Mouse (Mus musculus) forebrain, postnatal 0 days (tissue): ENCODE measurements around the gene Clec16a. TPM values are rescaled to one million over a fixed set of nuclear protein-coding genes. Genes with fewer than 3 reads are reported as not detected.
A peak's percentile ranks its signal among the peaks of the same experiment; 100 is the strongest.

Experiments
- ATAC-seq: fragments of 200-750 bp; cut with Nextera tagmentation; 2 replicates; pipeline ENCODE4 v1.8.0; 2017; ENCODE audit warnings: mild to moderate bottlenecking, moderate library complexity
- DNase-seq: peaks from one replicate; pipeline ENCODE4 v3.0.0-alpha.2; 2015
- H3K27ac ChIP-seq: fragments of 300-500 bp; sonication (generic); 2 replicates; pipeline ENCODE4 v1.5.1; 2014; ENCODE audit warnings: low read depth, mild to moderate bottlenecking, antibody characterized with exemption, low read length, moderate library complexity, mixed read lengths
- H3K27me3 ChIP-seq: fragments of 300-500 bp; sonication (generic); 2 replicates; pipeline ENCODE4 v1.6.1; 2014; ENCODE audit warnings: mild to moderate bottlenecking, low read length, mixed read lengths; ENCODE audit not compliant: insufficient read depth
- H3K36me3 ChIP-seq: fragments of 300-500 bp; sonication (generic); 2 replicates; pipeline ENCODE4 v1.6.1; 2014; ENCODE audit warnings: mild to moderate bottlenecking, moderate library complexity; ENCODE audit not compliant: insufficient read depth
- H3K4me1 ChIP-seq: fragments of 300-500 bp; sonication (generic); 2 replicates; pipeline ENCODE4 v1.6.1; 2014; ENCODE audit warnings: antibody characterized with exemption; ENCODE audit not compliant: insufficient read depth
- H3K4me2 ChIP-seq: fragments of 300-500 bp; sonication (generic); 2 replicates; pipeline ENCODE4 v1.6.1; 2014; ENCODE audit warnings: low read depth, mild to moderate bottlenecking, moderate library complexity
- H3K4me3 ChIP-seq: fragments of 300-500 bp; sonication (generic); 2 replicates; pipeline ENCODE4 v1.5.1; 2014; ENCODE audit warnings: low read depth, low read length, mixed read lengths
- H3K9ac ChIP-seq: fragments of 300-500 bp; sonication (generic); 2 replicates; pipeline ENCODE4 v1.6.1; 2014; ENCODE audit warnings: mild to moderate bottlenecking
- H3K9me3 ChIP-seq: fragments of 300-500 bp; sonication (generic); 2 replicates; pipeline ENCODE4 v1.6.1; 2016; ENCODE audit warnings: low read length
- CTCF ChIP-seq: sonication (generic); IDR thresholded peaks from 2 replicates; pipeline ENCODE4 v1.5.1; 2016; ENCODE audit warnings: antibody characterized with exemption, control low read depth, low read depth
- WGBS: fragments of 180-500 bp; shearing (Covaris S2); extraction: QIAGEN DNeasy Blood & Tissue Kit; methylation state at CpG from one replicate; pipeline ENCODE4 v1.1.7; 2014; 5-methylcytosine and 5-hydroxymethylcytosine counted together
- polyA plus RNA-seq: library from polyadenylated mRNA; unstranded; fragments of >200 nt; fragmentation: Nextera tagmentation; extraction: Ambion mirVana; gene quantifications from 2 replicates; pipeline ENCODE4 v1.2.1, GENCODE M21; 2015
- total RNA-seq: library from RNA; depleted of rRNA; stranded (reverse); fragments of >200 nt; gene quantifications from 2 replicates; pipeline ENCODE4 v1.2.3, GENCODE M21; 2014

Clec16a gene
- total and polyA plus RNA-seq, 2 experiments from 2014 or later = 52.3 to 65.8 TPM

- no peaks in the 10 kb centered on the region for H3K9me3 ChIP-seq
- H3K4me2 ChIP-seq = no peak overlapping the region
- H3K27me3 ChIP-seq = no peaks in the 10 kb centered on the region
- ATAC-seq = no peak
- no peaks in the 10 kb centered on the region for H3K36me3 ChIP-seq
- TF ChIP-seq CTCF = no peak
- DNase-seq = no peak
- WGBS = 77% methylated on average over 5 of the region's 5 CpGs
- no peak overlapping the region for H3K9ac ChIP-seq
- no peak overlapping the region for H3K4me3 ChIP-seq
- H3K4me1 ChIP-seq = no peaks in the 10 kb centered on the region
- H3K27ac ChIP-seq = no peak overlapping the region
These were observed 217.5 kb downstream of the Clec16a start for GRCm38 (mm10) chr16:10762569-10763180.

GRCm38 (mm10) chr16:10763540-10764264 lies 218.6 kb downstream of the Clec16a start:
- H3K27ac ChIP-seq = no peak overlapping the region
- no peak overlapping the region for H3K4me2 ChIP-seq
- H3K9ac ChIP-seq = no peak overlapping the region
- H3K9me3 ChIP-seq = no peaks in the 10 kb centered on the region
- H3K36me3 ChIP-seq = no peaks in the 10 kb centered on the region
- TF ChIP-seq CTCF = no peak
- H3K4me1 ChIP-seq = no peaks in the 10 kb centered on the region
- no peaks in the 10 kb centered on the region for H3K27me3 ChIP-seq
- WGBS = 68% methylated on average over 6 of the region's 6 CpGs
- ATAC-seq = no peak
- no peak overlapping the region for H3K4me3 ChIP-seq
- DNase-seq = no peak

GRCm38 (mm10) chr16:10764323-10764722 lies 219.2 kb downstream of the Clec16a start:
- no peak for TF ChIP-seq CTCF
- Histone ChIP-seq H3K9ac (no peak overlapping the region), H3K27ac (no peak overlapping the region), H3K4me1 (no peaks in the 10 kb centered on the region), H3K36me3 (no peaks in the 10 kb centered on the region), H3K4me2 (no peak overlapping the region), H3K4me3 (no peak overlapping the region), H3K27me3 (no peaks in the 10 kb centered on the region), H3K9me3 (no peaks in the 10 kb centered on the region)
- WGBS = 70% methylated on average over 2 of the region's 2 CpGs
- no peak for DNase-seq
- no peak for ATAC-seq

- Histone ChIP-seq H3K4me1 (no peaks in the 10 kb centered on the region), H3K9ac (no peak overlapping the region), H3K9me3 (no peaks in the 10 kb centered on the region), H3K4me3 (no peak overlapping the region), H3K27ac (no peak overlapping the region), H3K27me3 (no peaks in the 10 kb centered on the region), H3K4me2 (no peak overlapping the region), H3K36me3 (no peaks in the 10 kb centered on the region)
- DNase-seq (peak; percentile 51), ATAC-seq (no peak)
- 42% methylated on average over 4 of the region's 4 CpGs for WGBS
- peak; percentile 78 for TF ChIP-seq CTCF
These were observed 222.0 kb downstream of the Clec16a start for GRCm38 (mm10) chr16:10767158-10767557.

- no peak overlapping the region for H3K9ac ChIP-seq
- H3K4me3 ChIP-seq = no peak overlapping the region
- no peak for DNase-seq
- H3K9me3 ChIP-seq = no peaks in the 10 kb centered on the region
- no peak overlapping the region for H3K27ac ChIP-seq
- H3K4me2 ChIP-seq = no peak overlapping the region
- H3K27me3 ChIP-seq = no peaks in the 10 kb centered on the region
- no peaks in the 10 kb centered on the region for H3K36me3 ChIP-seq
- H3K4me1 ChIP-seq = no peaks in the 10 kb centered on the region
- no peak for TF ChIP-seq CTCF
- 71% methylated on average over 9 of the region's 9 CpGs for WGBS
- ATAC-seq = no peak
These were observed 223.7 kb downstream of the Clec16a start for GRCm38 (mm10) chr16:10768821-10769220.

- Histone ChIP-seq H3K9me3 (no peaks in the 10 kb centered on the region), H3K4me2 (no peak overlapping the region), H3K4me1 (no peaks in the 10 kb centered on the region), H3K36me3 (no peaks in the 10 kb centered on the region), H3K9ac (no peak overlapping the region), H3K27me3 (no peaks in the 10 kb centered on the region), H3K4me3 (no peak overlapping the region), H3K27ac (no peak overlapping the region)
- no peak for TF ChIP-seq CTCF
- WGBS = 41% methylated on average over 2 of the region's 2 CpGs
- ATAC-seq = no peak
- no peak for DNase-seq
These were observed 224.5 kb downstream of the Clec16a start for GRCm38 (mm10) chr16:10769661-10770060.

GRCm38 (mm10) chr16:10770531-10771325 lies 225.6 kb downstream of the Clec16a start:
- WGBS = 53% methylated on average over 4 of the region's 4 CpGs
- no peak overlapping the region for H3K4me3 ChIP-seq
- H3K36me3 ChIP-seq = no peaks in the 10 kb centered on the region
- H3K27me3 ChIP-seq = no peaks in the 10 kb centered on the region
- no peak overlapping the region for H3K27ac ChIP-seq
- ATAC-seq (peak; percentile 55; the same call in 1 of the 2 replicates), DNase-seq (no peak)
- H3K4me1 ChIP-seq = no peaks in the 10 kb centered on the region
- TF ChIP-seq CTCF = 0 out of 2 replicates have a peak, but pooled peaks have one; percentile 7
- H3K4me2 ChIP-seq = no peak overlapping the region
- no peak overlapping the region for H3K9ac ChIP-seq
- no peaks in the 10 kb centered on the region for H3K9me3 ChIP-seq
